Mouse (Mus musculus): ENCODE data around the gene Dusp10. TPM values are rescaled to one million over a fixed set of nuclear protein-coding genes. Genes with fewer than 3 reads are reported as not detected.

Gene Dusp10
- total and polyA plus RNA-seq, 3 experiments: 5.0 to 14.1 (median 7.9) TPM

- Histone ChIP-seq H3K79me2 (replicated peaks; ENCODE audit: control insufficient read depth, insufficient read depth, low read length) (no peaks in the 10 kb centered on the region), H3K27ac (no peak overlapping the region), H3K27me3 (ENCODE audit: control insufficient read depth, insufficient read depth, low read length) (no peaks in the 10 kb centered on the region), H3K9ac (ENCODE audit: low read depth, low read length) (no peak overlapping the region), H3K36me3 (ENCODE audit: control insufficient read depth, insufficient read depth, low read length) (no peaks in the 10 kb centered on the region), H3K4me3 (no peak overlapping the region), H3K4me1 (ENCODE audit: control insufficient read depth, insufficient read depth, low read length) (no peaks in the 10 kb centered on the region)
- DNase-seq: no peak
- WGBS: 97% methylated on average over 6 of the region's 6 CpGs
- intact Hi-C loops (cut with DNase I): no loop called here
- no peak for TF ChIP-seq CTCF (IDR thresholded peaks at IDR 0.05)
- no peak for TF ChIP-seq EP300 (IDR thresholded peaks at IDR 0.05; ENCODE audit: insufficient read depth, low read depth, low read length)
- no peak for TF ChIP-seq POLR2A (IDR thresholded peaks at IDR 0.05; ENCODE audit: insufficient read depth, low read depth, low read length)
Measured at GRCm38 (mm10) chr1:184011311-184011710, 1.8 kb upstream of the Dusp10 start.

- Histone ChIP-seq H3K27me3 (ENCODE audit: control insufficient read depth, insufficient read depth, low read length) (no peaks in the 10 kb centered on the region), H3K4me3 (no peak overlapping the region), H3K4me1 (ENCODE audit: control insufficient read depth, insufficient read depth, low read length) (no peaks in the 10 kb centered on the region), H3K27ac (no peak overlapping the region), H3K79me2 (replicated peaks; ENCODE audit: control insufficient read depth, insufficient read depth, low read length) (no peaks in the 10 kb centered on the region), H3K9ac (ENCODE audit: low read depth, low read length) (no peak overlapping the region), H3K36me3 (ENCODE audit: control insufficient read depth, insufficient read depth, low read length) (no peaks in the 10 kb centered on the region)
- TF ChIP-seq CTCF (IDR thresholded peaks at IDR 0.05) (no peak), EP300 (IDR thresholded peaks at IDR 0.05; ENCODE audit: insufficient read depth, low read depth, low read length) (no peak), POLR2A (IDR thresholded peaks at IDR 0.05; ENCODE audit: insufficient read depth, low read depth, low read length) (no peak)
- intact Hi-C loops (cut with DNase I): no loop called here
- no peak for DNase-seq
- WGBS: 68% methylated on average over 3 of the region's 3 CpGs
Measured at GRCm38 (mm10) chr1:184014091-184014490, 989 bp downstream of the Dusp10 start.

- Histone ChIP-seq H3K79me2 (replicated peaks; ENCODE audit: control insufficient read depth, insufficient read depth, low read length) (no peaks in the 10 kb centered on the region), H3K4me3 (no peak overlapping the region), H3K9ac (ENCODE audit: low read depth, low read length) (no peak overlapping the region), H3K27ac (no peak overlapping the region), H3K27me3 (ENCODE audit: control insufficient read depth, insufficient read depth, low read length) (no peaks in the 10 kb centered on the region), H3K4me1 (ENCODE audit: control insufficient read depth, insufficient read depth, low read length) (no peaks in the 10 kb centered on the region), H3K36me3 (ENCODE audit: control insufficient read depth, insufficient read depth, low read length) (no peaks in the 10 kb centered on the region)
- WGBS: 73% methylated on average over 10 of the region's 10 CpGs
- no peak for DNase-seq
- intact Hi-C loops (cut with DNase I): no loop called here
- TF ChIP-seq EP300 (IDR thresholded peaks at IDR 0.05; ENCODE audit: insufficient read depth, low read depth, low read length) (no peak), CTCF (IDR thresholded peaks at IDR 0.05) (no peak), POLR2A (IDR thresholded peaks at IDR 0.05; ENCODE audit: insufficient read depth, low read depth, low read length) (no peak)
Measured at GRCm38 (mm10) chr1:184015995-184016730, 3.1 kb downstream of the Dusp10 start.

- intact Hi-C loops (cut with DNase I): no loop called here
Measured at GRCm38 (mm10) chr1:184017606-184018005, 4.5 kb downstream of the Dusp10 start.

GRCm38 (mm10) chr1:184019042-184019721 is 6.1 kb downstream of the Dusp10 start:
- 67% methylated on average over 6 of the region's 6 CpGs for WGBS
- Histone ChIP-seq H3K27ac (no peak overlapping the region), H3K79me2 (replicated peaks; ENCODE audit: control insufficient read depth, insufficient read depth, low read length) (no peaks in the 10 kb centered on the region), H3K4me3 (no peak overlapping the region), H3K36me3 (ENCODE audit: control insufficient read depth, insufficient read depth, low read length) (no peaks in the 10 kb centered on the region), H3K27me3 (ENCODE audit: control insufficient read depth, insufficient read depth, low read length) (no peaks in the 10 kb centered on the region), H3K4me1 (ENCODE audit: control insufficient read depth, insufficient read depth, low read length) (no peaks in the 10 kb centered on the region), H3K9ac (ENCODE audit: low read depth, low read length) (no peak overlapping the region)
- DNase-seq: no peak
- no peak for TF ChIP-seq POLR2A (IDR thresholded peaks at IDR 0.05; ENCODE audit: insufficient read depth, low read depth, low read length)
- no peak for TF ChIP-seq CTCF (IDR thresholded peaks at IDR 0.05)
- no peak for TF ChIP-seq EP300 (IDR thresholded peaks at IDR 0.05; ENCODE audit: insufficient read depth, low read depth, low read length)
- intact Hi-C loops (cut with DNase I): no loop called here

More at GRCm38 (mm10) chr1:184017606-184018005, 4.5 kb downstream of the Dusp10 start:
- TF ChIP-seq CTCF (IDR thresholded peaks at IDR 0.05): no peak
- no peak for TF ChIP-seq POLR2A (IDR thresholded peaks at IDR 0.05; ENCODE audit: insufficient read depth, low read depth, low read length)
- no peak for TF ChIP-seq EP300 (IDR thresholded peaks at IDR 0.05; ENCODE audit: insufficient read depth, low read depth, low read length)
- H3K27ac ChIP-seq: no peak overlapping the region
- H3K79me2 ChIP-seq (replicated peaks; ENCODE audit: control insufficient read depth, insufficient read depth, low read length): no peaks in the 10 kb centered on the region
- H3K4me3 ChIP-seq: no peak overlapping the region
- no peak for DNase-seq
- H3K27me3 ChIP-seq (ENCODE audit: control insufficient read depth, insufficient read depth, low read length): no peaks in the 10 kb centered on the region
- WGBS: 66% methylated on average over 2 of the region's 2 CpGs
- no peaks in the 10 kb centered on the region for H3K36me3 ChIP-seq (ENCODE audit: control insufficient read depth, insufficient read depth, low read length)
- no peaks in the 10 kb centered on the region for H3K4me1 ChIP-seq (ENCODE audit: control insufficient read depth, insufficient read depth, low read length)
- no peak overlapping the region for H3K9ac ChIP-seq (ENCODE audit: low read depth, low read length)

- Histone ChIP-seq H3K4me3 (no peak overlapping the region), H3K27me3 (ENCODE audit: control insufficient read depth, insufficient read depth, low read length) (no peaks in the 10 kb centered on the region), H3K27ac (no peak overlapping the region), H3K36me3 (ENCODE audit: control insufficient read depth, insufficient read depth, low read length) (no peaks in the 10 kb centered on the region), H3K4me1 (ENCODE audit: control insufficient read depth, insufficient read depth, low read length) (no peaks in the 10 kb centered on the region), H3K79me2 (replicated peaks; ENCODE audit: control insufficient read depth, insufficient read depth, low read length) (no peaks in the 10 kb centered on the region), H3K9ac (ENCODE audit: low read depth, low read length) (no peak overlapping the region)
- WGBS: 34% methylated on average over 6 of the region's 6 CpGs
- intact Hi-C loops (cut with DNase I): no loop called here
- DNase-seq: no peak
- no peak for TF ChIP-seq EP300 (IDR thresholded peaks at IDR 0.05; ENCODE audit: insufficient read depth, low read depth, low read length)
- no peak for TF ChIP-seq POLR2A (IDR thresholded peaks at IDR 0.05; ENCODE audit: insufficient read depth, low read depth, low read length)
- TF ChIP-seq CTCF (IDR thresholded peaks at IDR 0.05): no peak
Measured at GRCm38 (mm10) chr1:184019722-184020107, 6.6 kb downstream of the Dusp10 start.
